Mouse (Mus musculus): ENCODE data around the gene Ubash3a. TPM values are rescaled to one million over a fixed set of nuclear protein-coding genes. Genes with fewer than 3 reads are reported as not detected.

Ubash3a gene
- total RNA-seq, 1 experiment: 6.7 TPM

DNA sequence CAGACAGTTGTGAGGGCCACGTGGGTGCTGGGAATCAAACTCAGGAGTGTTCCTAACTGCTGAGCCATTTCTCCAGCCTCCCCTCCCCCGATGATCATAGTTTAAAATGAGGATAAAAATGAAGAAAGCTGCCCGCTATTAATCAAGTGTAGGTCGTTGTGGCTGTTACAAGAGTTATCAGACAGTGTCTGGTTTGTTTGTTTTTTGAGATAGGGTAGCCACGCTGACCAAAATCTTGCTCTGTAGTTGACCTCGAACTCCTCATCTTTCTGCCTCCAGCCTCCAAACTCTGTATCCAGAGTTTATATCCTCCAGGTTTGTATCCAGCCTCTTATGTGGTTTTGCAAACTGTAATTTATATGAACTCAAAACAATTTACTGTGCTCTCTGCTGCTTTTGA is 72.6 kb downstream of the Ubash3a start:
- in situ Hi-C loops (cut with MboI; ENCODE audit: low sequenced_read_pairs in 2 of 2, unreplicated experiment in 2 of 2): no loop called here
- no peaks in the 10 kb centered on the region for H3K9me3 ChIP-seq (ENCODE audit: control insufficient read depth, insufficient read depth, low read depth, low read length)
- DNase-seq (ENCODE audit: low read depth, low spot score): no peak
- no peaks in the 10 kb centered on the region for H3K36me3 ChIP-seq (ENCODE audit: control insufficient read depth, insufficient read depth, low read length, poor library complexity, severe bottlenecking)
- peaks cover 0 to 19% of the 10 kb centered on the region in 2 experiments; a peak in 1 of 4 replicates for H3K4me1 ChIP-seq (ENCODE audit: control insufficient read depth in 2 of 2, insufficient read depth in 2 of 2, low read length in 2 of 2, poor library complexity in 1 of 2)
- no peak overlapping the region for H3K27ac ChIP-seq (ENCODE audit: insufficient read depth, low read depth, low read length, poor library complexity, severe bottlenecking)
- no peak for TF ChIP-seq CHD2 (IDR thresholded peaks at IDR 0.05; ENCODE audit: low read depth, low read length)
- no peak for TF ChIP-seq ZNF384 (IDR thresholded peaks at IDR 0.05; ENCODE audit: low read depth, low read length)
- TF ChIP-seq ZC3H11A (IDR thresholded peaks at IDR 0.05; ENCODE audit: borderline replicate concordance, low read depth, low read length): no peak
- no peak for TF ChIP-seq HCFC1 (IDR thresholded peaks at IDR 0.05; ENCODE audit: borderline replicate concordance, insufficient read depth, low read length)
- TF ChIP-seq MAFK (IDR thresholded peaks at IDR 0.05; ENCODE audit: insufficient read depth, low read depth, low read length): no peak
- no peak overlapping the region for H3K9ac ChIP-seq (ENCODE audit: insufficient read depth, low read depth, low read length, poor library complexity, severe bottlenecking)
- no peak overlapping the region for H3K4me3 ChIP-seq (ENCODE audit: insufficient read depth in 1 of 2, low read depth in 1 of 2, low read length in 2 of 2, poor library complexity in 1 of 2, severe bottlenecking in 1 of 2)

DNA sequence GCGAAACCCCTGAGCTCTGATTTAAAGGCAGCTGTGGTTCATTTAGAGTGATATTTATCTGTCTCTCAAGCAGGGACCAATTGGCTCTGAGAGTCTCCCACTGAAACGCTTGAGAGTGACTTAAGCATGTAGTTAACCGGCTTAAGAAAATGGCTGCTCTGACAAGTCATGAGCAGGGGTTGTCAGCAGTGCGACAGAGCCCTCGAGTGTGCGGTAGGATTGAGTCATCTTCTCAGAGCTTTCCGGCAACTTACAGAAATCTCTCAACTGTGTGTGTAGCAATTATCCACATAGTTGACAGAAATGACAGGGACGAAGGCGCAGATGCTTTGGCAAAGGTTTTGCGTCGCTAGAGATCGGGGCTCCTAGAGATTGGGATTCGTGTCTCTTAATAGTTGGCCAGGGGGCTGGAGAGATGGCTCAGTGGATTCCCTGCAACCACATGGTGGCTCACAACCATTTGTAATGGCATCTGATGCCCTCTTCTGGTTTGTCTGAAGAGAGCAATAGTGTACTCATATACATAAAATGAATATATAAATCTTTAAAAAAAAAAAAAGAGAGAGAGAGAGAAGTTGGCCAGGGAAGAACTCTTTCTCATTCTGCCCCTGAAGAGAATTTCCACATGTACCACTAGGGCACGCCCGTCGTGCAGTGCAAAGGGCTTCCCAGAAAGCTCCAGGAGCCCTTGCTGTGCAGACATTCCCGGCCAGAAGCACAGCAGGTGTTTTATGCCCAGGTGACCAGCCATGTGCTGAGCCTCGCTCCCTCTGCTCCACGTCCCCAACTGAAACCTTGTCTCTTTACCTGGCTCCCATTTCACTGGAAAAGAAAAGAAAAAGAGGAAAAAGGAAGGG is 74.4 kb downstream of the Ubash3a start:
- no peak for DNase-seq (ENCODE audit: low read depth, low spot score)
- Histone ChIP-seq H3K4me1 (ENCODE audit: control insufficient read depth in 2 of 2, insufficient read depth in 2 of 2, low read length in 2 of 2, poor library complexity in 1 of 2) (peaks cover 0 to 13% of the 10 kb centered on the region in 2 experiments; a peak in 1 of 4 replicates), H3K36me3 (ENCODE audit: control insufficient read depth, insufficient read depth, low read length, poor library complexity, severe bottlenecking) (no peaks in the 10 kb centered on the region), H3K27ac (ENCODE audit: insufficient read depth, low read depth, low read length, poor library complexity, severe bottlenecking) (peak overlapping the region; percentile 57; the same call in 1 of the 2 replicates), H3K9ac (ENCODE audit: insufficient read depth, low read depth, low read length, poor library complexity, severe bottlenecking) (peak overlapping the region; percentile 43; the same call in 1 of the 2 replicates), H3K9me3 (ENCODE audit: control insufficient read depth, insufficient read depth, low read depth, low read length) (no peaks in the 10 kb centered on the region), H3K4me3 (ENCODE audit: insufficient read depth in 1 of 2, low read depth in 1 of 2, low read length in 2 of 2, poor library complexity in 1 of 2, severe bottlenecking in 1 of 2) (no peak overlapping the region)
- in situ Hi-C loops (cut with MboI; ENCODE audit: low sequenced_read_pairs in 2 of 2, unreplicated experiment in 2 of 2): no loop called here
- TF ChIP-seq ZC3H11A (IDR thresholded peaks at IDR 0.05; ENCODE audit: borderline replicate concordance, low read depth, low read length) (no peak), CHD2 (IDR thresholded peaks at IDR 0.05; ENCODE audit: low read depth, low read length) (no peak), MAFK (IDR thresholded peaks at IDR 0.05; ENCODE audit: insufficient read depth, low read depth, low read length) (no peak), HCFC1 (IDR thresholded peaks at IDR 0.05; ENCODE audit: borderline replicate concordance, insufficient read depth, low read length) (no peak), ZNF384 (IDR thresholded peaks at IDR 0.05; ENCODE audit: low read depth, low read length) (no peak)

DNA sequence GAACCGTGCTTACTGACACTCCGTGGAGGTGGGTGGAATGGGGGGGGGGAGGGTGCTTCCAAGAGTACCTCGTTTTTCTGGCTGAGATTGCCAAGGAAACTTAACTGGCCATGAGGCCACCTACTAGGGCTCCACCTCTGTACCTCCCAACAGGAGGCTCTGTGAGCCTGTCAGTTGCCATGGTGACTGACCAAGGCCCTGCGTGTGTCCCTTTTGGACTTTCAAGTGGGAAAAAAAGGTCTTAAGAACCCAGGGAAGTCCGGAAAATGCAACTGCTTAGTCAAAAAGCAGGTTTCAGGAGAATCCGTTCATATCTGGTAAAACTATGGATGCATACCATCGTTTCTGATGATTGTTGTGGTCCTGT is 75.0 kb downstream of the Ubash3a start:
- no peak for TF ChIP-seq ZNF384 (IDR thresholded peaks at IDR 0.05; ENCODE audit: low read depth, low read length)
- TF ChIP-seq HCFC1 (IDR thresholded peaks at IDR 0.05; ENCODE audit: borderline replicate concordance, insufficient read depth, low read length): no peak
- no peak for TF ChIP-seq CHD2 (IDR thresholded peaks at IDR 0.05; ENCODE audit: low read depth, low read length)
- peak overlapping the region; percentile 57; the same call in 1 of the 2 replicates for H3K27ac ChIP-seq (ENCODE audit: insufficient read depth, low read depth, low read length, poor library complexity, severe bottlenecking)
- no peaks in the 10 kb centered on the region for H3K9me3 ChIP-seq (ENCODE audit: control insufficient read depth, insufficient read depth, low read depth, low read length)
- no peak overlapping the region for H3K4me3 ChIP-seq (ENCODE audit: insufficient read depth in 1 of 2, low read depth in 1 of 2, low read length in 2 of 2, poor library complexity in 1 of 2, severe bottlenecking in 1 of 2)
- no peak for DNase-seq (ENCODE audit: low read depth, low spot score)
- H3K36me3 ChIP-seq (ENCODE audit: control insufficient read depth, insufficient read depth, low read length, poor library complexity, severe bottlenecking): no peaks in the 10 kb centered on the region
- peak overlapping the region; percentile 43; the same call in 1 of the 2 replicates for H3K9ac ChIP-seq (ENCODE audit: insufficient read depth, low read depth, low read length, poor library complexity, severe bottlenecking)
- in situ Hi-C loops (cut with MboI; ENCODE audit: low sequenced_read_pairs in 2 of 2, unreplicated experiment in 2 of 2): no loop called here
- peaks cover 0 to 16% of the 10 kb centered on the region in 2 experiments; a peak in 1 of 4 replicates for H3K4me1 ChIP-seq (ENCODE audit: control insufficient read depth in 2 of 2, insufficient read depth in 2 of 2, low read length in 2 of 2, poor library complexity in 1 of 2)

DNA sequence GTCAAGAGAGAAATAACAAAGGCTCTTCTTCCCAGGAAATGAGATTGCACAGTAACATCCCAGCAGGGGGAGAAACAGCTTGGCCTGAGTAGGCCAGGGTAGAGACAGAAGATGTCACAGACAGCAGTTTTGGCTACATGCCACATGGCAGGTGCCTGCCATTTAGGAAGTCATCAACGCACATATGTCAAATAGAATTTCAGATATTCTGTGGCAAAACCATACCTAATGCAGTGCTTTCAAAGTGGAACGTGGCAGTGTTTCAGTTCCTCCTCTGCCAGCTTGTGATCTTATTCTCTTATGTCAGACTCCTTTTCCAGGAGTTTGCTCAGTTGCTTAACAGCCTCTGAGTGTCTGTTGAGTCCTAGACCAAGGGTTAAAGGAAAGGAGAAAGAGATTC is 78.2 kb downstream of the Ubash3a start:
- H3K4me3 ChIP-seq (ENCODE audit: insufficient read depth in 1 of 2, low read depth in 1 of 2, low read length in 2 of 2, poor library complexity in 1 of 2, severe bottlenecking in 1 of 2): no peak overlapping the region

More for the DNA sequence above, 78.2 kb downstream of the Ubash3a start:
- DNase-seq (ENCODE audit: low read depth, low spot score): no peak
- H3K36me3 ChIP-seq (ENCODE audit: control insufficient read depth, insufficient read depth, low read length, poor library complexity, severe bottlenecking): no peaks in the 10 kb centered on the region
- peaks cover 0 to 30% of the 10 kb centered on the region in 2 experiments; a peak in 2 of 4 replicates for H3K4me1 ChIP-seq (ENCODE audit: control insufficient read depth in 2 of 2, insufficient read depth in 2 of 2, low read length in 2 of 2, poor library complexity in 1 of 2)
- TF ChIP-seq ZC3H11A (IDR thresholded peaks at IDR 0.05; ENCODE audit: borderline replicate concordance, low read depth, low read length): no peak
- no peak for TF ChIP-seq MAFK (IDR thresholded peaks at IDR 0.05; ENCODE audit: insufficient read depth, low read depth, low read length)
- no peak for TF ChIP-seq CHD2 (IDR thresholded peaks at IDR 0.05; ENCODE audit: low read depth, low read length)
- no peak for TF ChIP-seq HCFC1 (IDR thresholded peaks at IDR 0.05; ENCODE audit: borderline replicate concordance, insufficient read depth, low read length)
- TF ChIP-seq ZNF384 (IDR thresholded peaks at IDR 0.05; ENCODE audit: low read depth, low read length): no peak
- H3K27ac ChIP-seq (ENCODE audit: insufficient read depth, low read depth, low read length, poor library complexity, severe bottlenecking): no peak overlapping the region
- H3K9me3 ChIP-seq (ENCODE audit: control insufficient read depth, insufficient read depth, low read depth, low read length): no peaks in the 10 kb centered on the region
- in situ Hi-C loops (cut with MboI; ENCODE audit: low sequenced_read_pairs in 2 of 2, unreplicated experiment in 2 of 2): no loop called here
- H3K9ac ChIP-seq (ENCODE audit: insufficient read depth, low read depth, low read length, poor library complexity, severe bottlenecking): no peak overlapping the region

All from ES-E14 (cell line).